Mouse (Mus musculus) MEL (cell line): Measurements from ENCODE around the gene Ceacam19.

Experiments used
- CHD2 ChIP-seq: IDR thresholded peaks from 2 replicates; pipeline ENCODE4 v1.6.1; 2011; ENCODE audit warnings: low read length, improper control_type of control experiment
- CTCF ChIP-seq, 3 experiments: IDR thresholded peaks in 2 of 3; conservative IDR thresholded peaks in 1 of 3; 2 replicates each; pipeline ENCODE4 v1.5.1; 2011 to 2012; ENCODE audit warnings: low read length in 3 of 3, low read depth in 2 of 3, mild to moderate bottlenecking in 2 of 3, improper control_type of control experiment in 1 of 3, inconsistent platforms in 1 of 3, mixed read lengths in 1 of 3, moderate library complexity in 1 of 3; ENCODE audit not compliant: control insufficient read depth in 1 of 3, insufficient read depth in 1 of 3, poor library complexity in 1 of 3, severe bottlenecking in 1 of 3
- E2F4 ChIP-seq: IDR thresholded peaks from 2 replicates; pipeline ENCODE4 v1.6.1; 2011; ENCODE audit warnings: low read depth, low read length, improper control_type of control experiment, borderline replicate concordance
- ELF1 ChIP-seq: IDR thresholded peaks from 2 replicates; pipeline ENCODE4 v1.6.1; 2014; ENCODE audit warnings: low read depth, mild to moderate bottlenecking, inconsistent platforms, low read length, improper control_type of control experiment, moderate library complexity
- EP300 ChIP-seq, 2 experiments: IDR thresholded peaks; 2 replicates each; pipeline ENCODE4 v1.6.1; 2011; ENCODE audit warnings: improper control_type of control experiment in 2 of 2, low read length in 2 of 2, low read depth in 1 of 2, mild to moderate bottlenecking in 1 of 2
- GATA1 ChIP-seq: IDR thresholded peaks from 2 replicates; pipeline ENCODE4 v1.6.1; 2011; ENCODE audit warnings: low read depth, low read length, improper control_type of control experiment
- KAT2A ChIP-seq: conservative IDR thresholded peaks from 2 replicates; pipeline ENCODE4 v1.6.1; 2012; ENCODE audit warnings: low read depth, low read length, improper control_type of control experiment, inconsistent platforms
- POLR2A ChIP-seq, 2 experiments: IDR thresholded peaks; 2 replicates each; pipeline ENCODE4 v1.6.1; 2011 to 2012; ENCODE audit warnings: low read length in 2 of 2, mild to moderate bottlenecking in 2 of 2, control low read depth in 1 of 2, improper control_type of control experiment in 1 of 2, low read depth in 1 of 2, moderate library complexity in 1 of 2; ENCODE audit not compliant: control insufficient read depth in 1 of 2, insufficient read depth in 1 of 2, poor library complexity in 1 of 2
- POLR2AphosphoS2 ChIP-seq: IDR thresholded peaks from 2 replicates; pipeline ENCODE4 v1.6.1; 2011; ENCODE audit warnings: low read length, improper control_type of control experiment
- TBP ChIP-seq: IDR thresholded peaks from 2 replicates; pipeline ENCODE4 v1.8.0; 2011; ENCODE audit warnings: low read depth, low read length, improper control_type of control experiment
- USF2 ChIP-seq, 2 experiments: IDR thresholded peaks; 2 replicates each; pipeline ENCODE4 v1.6.1; 2011 to 2012; ENCODE audit warnings: improper control_type of control experiment in 2 of 2, low read length in 2 of 2, borderline replicate concordance in 1 of 2, inconsistent platforms in 1 of 2, low read depth in 1 of 2, mild to moderate bottlenecking in 1 of 2; ENCODE audit not compliant: insufficient read depth in 1 of 2
- ZNF384 ChIP-seq: IDR thresholded peaks from 2 replicates; pipeline ENCODE4 v1.6.1; 2012; ENCODE audit warnings: low read depth, mild to moderate bottlenecking, inconsistent platforms, low read length, improper control_type of control experiment

DNA sequence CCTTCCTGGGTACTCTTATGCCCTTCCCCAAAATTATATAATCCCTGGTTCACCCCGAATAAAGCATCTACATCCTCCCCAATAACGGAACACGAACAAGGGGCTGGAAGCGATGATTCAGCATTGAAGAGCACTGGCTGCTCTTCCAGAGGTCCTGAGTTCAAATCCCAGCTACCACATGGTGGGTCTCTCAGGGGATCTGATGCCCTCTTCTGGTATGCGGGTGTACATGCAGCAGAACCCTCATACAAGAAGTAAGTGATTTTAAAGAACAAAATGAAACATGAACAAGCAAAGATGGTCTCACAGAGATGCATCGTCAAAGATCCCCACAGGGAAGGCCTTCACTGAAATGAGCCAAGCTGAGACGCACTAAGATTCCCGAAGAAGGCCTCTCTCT is 7.0 kb downstream of the Ceacam19 start:
- TF ChIP-seq CTCF (IDR thresholded peaks at IDR 0.05 in 2 of 3, conservative IDR thresholded peaks at IDR 0.05 in 1 of 3; ENCODE audit: control insufficient read depth in 1 of 3, insufficient read depth in 1 of 3, low read depth in 2 of 3, low read length in 3 of 3, poor library complexity in 1 of 3, severe bottlenecking in 1 of 3), result peak; percentile 33 to 45 (median 40); a peak in 5 of 6 replicates
- no peak for TF ChIP-seq GATA1
- TF ChIP-seq CHD2, result no peak
- no peak for TF ChIP-seq EP300 (IDR thresholded peaks at IDR 0.05; ENCODE audit: low read depth in 1 of 2, low read length in 2 of 2)
- no peak for TF ChIP-seq POLR2A (IDR thresholded peaks at IDR 0.05; ENCODE audit: control insufficient read depth in 1 of 2, insufficient read depth in 1 of 2, low read depth in 1 of 2, low read length in 2 of 2, poor library complexity in 1 of 2)
- TF ChIP-seq ELF1, result no peak
- TF ChIP-seq TBP, result no peak
- TF ChIP-seq USF2 (IDR thresholded peaks at IDR 0.05; ENCODE audit: borderline replicate concordance in 1 of 2, insufficient read depth in 1 of 2, low read depth in 1 of 2, low read length in 2 of 2), result no peak
- no peak for TF ChIP-seq KAT2A
- TF ChIP-seq POLR2AphosphoS2, result no peak
- no peak for TF ChIP-seq ZNF384
- no peak for TF ChIP-seq E2F4
